Mouse (Mus musculus) kidney, adult 2 months (tissue): ENCODE measurements at regions not wholly inside any gene's neighbourhood (a gene's known extent, or its start where the extent isn't known, plus 50 kb on each side); places are given as distances from the start of the nearest gene placed in this dataset.

Experiments
- CTCF ChIP-seq: fragments of 200-500 bp; conservative IDR thresholded peaks from 2 replicates; pipeline ENCODE4 v1.5.1; 2011; ENCODE audit warnings: low read depth, mild to moderate bottlenecking, control low read depth, low read length, moderate library complexity, mixed read lengths; ENCODE audit not compliant: insufficient read depth, insufficient read length
- POLR2A ChIP-seq: fragments of 200-500 bp; IDR thresholded peaks from one replicate; pipeline ENCODE4 v1.6.1; 2011; ENCODE audit warnings: low read depth, low read length, control low read depth

- TF ChIP-seq POLR2A = no peak
- TF ChIP-seq CTCF = no peak
Measured at GRCm38 (mm10) chr11:52522384-52522783, 126.2 kb downstream of the 9530068E07Rik start.
